Mouse (Mus musculus): ENCODE measurements around the gene Nudt9.

GRCm38 (mm10) chr5:104032434-104033097 is 13.5 kb upstream of the Nudt9 start:
- TF ChIP-seq CTCF (IDR thresholded peaks at IDR 0.05; ENCODE audit: low read depth, low read length): no peak
- TF ChIP-seq POLR2A (IDR thresholded peaks at IDR 0.05; ENCODE audit: insufficient read depth, low read length): no peak
- no peak for TF ChIP-seq EP300 (IDR thresholded peaks at IDR 0.05; ENCODE audit: insufficient read depth, low read depth, low read length)
